Mouse (Mus musculus) hindbrain, embryonic 11.5 days (tissue): ENCODE measurements around the gene Ripor3. TPM values are rescaled to one million over a fixed set of nuclear protein-coding genes. Genes with fewer than 3 reads are reported as not detected.
"Not testable (repeated sequence)": the region's sequence is repeated elsewhere in the genome, so short reads cannot be mapped to it uniquely, and the experiment has no call there.

Experiments
- ATAC-seq: fragments of 200-750 bp; cut with Nextera tagmentation; 2 replicates; pipeline ENCODE4 v1.8.0; 2017; ENCODE audit warnings: mild to moderate bottlenecking, moderate TSS enrichment, moderate library complexity; ENCODE audit not compliant: low FRiP score
- DNase-seq: peaks from one replicate; pipeline ENCODE4 v3.0.0-alpha.2; 2015; ENCODE audit warnings: low spot score
- H3K27ac ChIP-seq: fragments of 300-500 bp; sonication (generic); 2 replicates; pipeline ENCODE4 v1.5.1; 2014; ENCODE audit warnings: mild to moderate bottlenecking, low read depth, low read length
- H3K27me3 ChIP-seq: fragments of 300-500 bp; sonication (generic); 2 replicates; pipeline ENCODE4 v1.6.1; 2014; ENCODE audit warnings: mild to moderate bottlenecking, low read length, moderate library complexity, mixed read lengths; ENCODE audit not compliant: control insufficient read depth, insufficient read depth
- H3K36me3 ChIP-seq: fragments of 300-500 bp; sonication (generic); 2 replicates; pipeline ENCODE4 v1.6.1; 2014; ENCODE audit warnings: mild to moderate bottlenecking, low read length, moderate library complexity, mixed read lengths; ENCODE audit not compliant: control insufficient read depth, insufficient read depth
- H3K4me1 ChIP-seq: fragments of 300-500 bp; sonication (generic); replicated peaks from 2 replicates; pipeline ENCODE4 v1.6.1; 2014; ENCODE audit warnings: low read length, mixed read lengths; ENCODE audit not compliant: control insufficient read depth, insufficient read depth
- H3K4me2 ChIP-seq: fragments of 300-500 bp; sonication (generic); replicated peaks from 2 replicates; pipeline ENCODE4 v1.6.1; 2014; ENCODE audit warnings: mild to moderate bottlenecking, low read depth, low read length
- H3K4me3 ChIP-seq: fragments of 300-500 bp; sonication (generic); 2 replicates; pipeline ENCODE4 v1.5.1; 2014; ENCODE audit warnings: low read depth, low read length
- H3K9ac ChIP-seq: fragments of 300-500 bp; sonication (generic); 2 replicates; pipeline ENCODE4 v1.6.1; 2014; ENCODE audit warnings: low read depth, low read length
- H3K9me3 ChIP-seq: fragments of 300-500 bp; sonication (generic); 2 replicates; pipeline ENCODE4 v1.6.1; 2016; ENCODE audit warnings: low read length; ENCODE audit not compliant: control insufficient read depth
- WGBS: fragments of 180-500 bp; shearing (Covaris S2); extraction: QIAGEN DNeasy Blood & Tissue Kit; methylation state at CpG from one replicate; pipeline ENCODE4 v1.1.7; 2014; 5-methylcytosine and 5-hydroxymethylcytosine counted together
- polyA plus RNA-seq: library from polyadenylated mRNA; unstranded; fragments of >200 nt; fragmentation: Nextera tagmentation; extraction: Ambion mirVana; gene quantifications from 2 replicates; pipeline ENCODE4 v1.2.1, GENCODE M21; 2014

Gene Ripor3
- polyA plus RNA-seq = 0.49 and 0.69 TPM in 2 replicates

- no peaks in the 10 kb centered on the region for H3K36me3 ChIP-seq
- H3K9ac ChIP-seq = 0 out of 2 replicates have a peak within 1 kb of the TSS, but pooled peaks have one; percentile 25
- DNase-seq (peak; percentile 76), ATAC-seq (no peak)
- 0 out of 2 replicates have a peak, but pooled peaks cover 2% of the 10 kb centered on the region for H3K4me1 ChIP-seq
- no peak within 1 kb of the TSS for H3K4me2 ChIP-seq
- no peaks in the 10 kb centered on the region for H3K27me3 ChIP-seq
- no peak within 1 kb of the TSS for H3K27ac ChIP-seq
- H3K9me3 ChIP-seq = no peaks in the 10 kb centered on the region
- no peak within 1 kb of the TSS for H3K4me3 ChIP-seq
- WGBS = 35% methylated on average over 9 of the region's 9 CpGs
These were observed at the start of gene Ripor3 for GRCm38 (mm10) chr2:168009936-168010668. Ripor3 (minus strand) TSS chr2:168010618.

GRCm38 (mm10) chr2:168059200-168059790 lies 48.9 kb upstream of the Ripor3 start:
- Histone ChIP-seq H3K27me3 (no peaks in the 10 kb centered on the region), H3K9me3 (no peaks in the 10 kb centered on the region), H3K4me1 (no peaks in the 10 kb centered on the region), H3K36me3 (no peaks in the 10 kb centered on the region), H3K9ac (no peak overlapping the region), H3K27ac (no peak overlapping the region), H3K4me2 (no peak overlapping the region), H3K4me3 (no peak overlapping the region)
- ATAC-seq (no peak), DNase-seq (no peak)
- 77% methylated on average over 6 of the region's 6 CpGs for WGBS

DNA sequence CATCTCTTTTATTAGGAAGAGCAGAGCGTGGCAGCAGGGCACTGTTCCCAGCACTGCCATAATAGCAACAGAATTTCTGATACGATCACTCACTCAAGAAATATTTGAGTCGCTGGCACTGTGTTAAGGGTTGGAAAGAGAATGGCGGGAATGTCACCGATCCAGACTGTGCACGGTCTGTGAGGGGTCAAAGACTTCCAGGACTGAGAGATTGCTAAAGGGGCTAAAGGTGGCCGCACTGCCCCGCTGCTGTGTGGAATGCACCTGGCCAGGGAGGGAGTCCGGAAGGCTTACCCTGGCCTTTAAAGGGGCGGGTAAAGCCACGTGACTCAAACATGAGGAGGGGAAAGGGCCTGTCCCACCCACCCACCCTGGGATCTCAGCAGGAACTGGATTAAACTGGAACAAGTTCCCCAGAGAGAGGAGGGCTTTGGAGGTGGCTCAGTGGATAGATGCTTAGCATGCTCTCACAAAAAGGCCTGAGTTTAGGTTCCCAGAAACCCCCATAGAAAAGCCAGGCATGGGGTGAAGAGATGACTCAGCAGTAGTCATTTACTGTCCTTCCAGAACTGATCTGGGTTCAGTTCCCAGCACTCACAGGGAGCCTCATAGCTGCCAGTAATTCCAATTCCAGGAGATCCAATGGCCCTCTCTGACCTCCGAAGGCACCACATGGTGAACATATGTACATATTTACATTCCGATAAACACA lies 48.2 kb upstream of the Ripor3 start:
- Histone ChIP-seq H3K9me3 (no peaks in the 10 kb centered on the region), H3K27ac (no peak overlapping the region), H3K4me1 (no peaks in the 10 kb centered on the region), H3K27me3 (no peaks in the 10 kb centered on the region), H3K36me3 (no peaks in the 10 kb centered on the region), H3K4me3 (no peak overlapping the region), H3K9ac (no peak overlapping the region), H3K4me2 (no peak overlapping the region)
- WGBS = 33% methylated on average over 13 of the region's 13 CpGs
- DNase-seq (no peak), ATAC-seq (no peak)

GRCm38 (mm10) chr2:168057876-168058275 lies 47.5 kb upstream of the Ripor3 start:
- WGBS = 67% methylated on average over 2 of the region's 2 CpGs
- DNase-seq = not testable (repeated sequence)

GRCm38 (mm10) chr2:168056666-168056933 lies 46.2 kb upstream of the Ripor3 start:
- no peaks in the 10 kb centered on the region for H3K36me3 ChIP-seq
- no peaks in the 10 kb centered on the region for H3K9me3 ChIP-seq
- peaks cover 1% of the 10 kb centered on the region for H3K27me3 ChIP-seq
- no peak overlapping the region for H3K4me3 ChIP-seq
- WGBS = 70% methylated on average over 8 of the region's 8 CpGs
- ATAC-seq (no peak), DNase-seq (no peak)
- H3K27ac ChIP-seq = no peak overlapping the region
- H3K9ac ChIP-seq = no peak overlapping the region
- H3K4me2 ChIP-seq = no peak overlapping the region
- no peaks in the 10 kb centered on the region for H3K4me1 ChIP-seq

More at GRCm38 (mm10) chr2:168057876-168058275, 47.5 kb upstream of the Ripor3 start:
- H3K27ac ChIP-seq, H3K4me3 ChIP-seq, H3K4me1 ChIP-seq, H3K36me3 ChIP-seq, H3K9ac ChIP-seq, ATAC-seq, H3K9me3 ChIP-seq, H3K27me3 ChIP-seq, H3K4me2 ChIP-seq: not testable (repeated sequence)

DNA sequence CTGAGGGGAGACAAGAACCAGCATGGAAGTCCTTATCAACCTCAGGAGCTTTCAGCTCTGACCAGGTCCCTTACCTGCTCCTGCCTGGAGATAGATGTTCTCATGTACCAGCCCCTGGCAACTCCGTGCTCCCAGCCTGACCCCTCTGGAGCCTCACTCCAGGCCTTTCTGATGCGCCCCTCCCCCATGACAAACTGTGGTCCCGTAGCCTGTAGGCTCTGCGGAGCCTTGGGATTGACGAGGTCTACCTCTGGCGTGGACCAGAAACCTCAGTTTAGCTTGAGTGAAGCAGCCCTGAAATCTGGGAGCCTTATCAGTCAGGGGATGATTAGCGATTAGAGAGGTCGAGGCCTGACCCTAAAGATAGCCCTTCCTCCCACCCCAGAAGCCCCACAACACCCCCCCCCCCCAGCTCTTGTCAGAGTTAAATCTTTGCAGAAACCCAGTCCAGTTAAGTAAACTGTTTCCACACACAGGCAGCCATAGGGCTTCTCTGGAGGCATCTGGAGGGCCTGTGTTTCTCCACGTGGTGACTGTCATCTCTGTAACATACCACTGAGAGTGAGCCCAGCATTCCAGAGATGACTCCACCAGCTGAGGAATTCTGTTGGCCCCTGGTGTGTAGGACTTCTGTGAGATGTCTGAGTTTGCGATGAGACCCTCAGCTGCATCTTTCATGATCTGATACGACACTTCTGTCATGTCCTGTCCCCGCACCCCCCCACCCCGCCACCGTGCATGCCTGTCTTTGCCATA lies 45.7 kb upstream of the Ripor3 start:
- H3K27ac ChIP-seq = no peak overlapping the region
- DNase-seq = no peak
- peaks cover 6% of the 10 kb centered on the region for H3K27me3 ChIP-seq
- H3K4me3 ChIP-seq = no peak overlapping the region
- H3K36me3 ChIP-seq = no peaks in the 10 kb centered on the region
- ATAC-seq = no peak
- H3K9ac ChIP-seq = no peak overlapping the region
- 31% methylated on average over 14 of the region's 14 CpGs for WGBS
- no peaks in the 10 kb centered on the region for H3K9me3 ChIP-seq
- H3K4me2 ChIP-seq = no peak overlapping the region
- H3K4me1 ChIP-seq = no peaks in the 10 kb centered on the region

- peaks cover 24% of the 10 kb centered on the region for H3K27me3 ChIP-seq
- no peak overlapping the region for H3K27ac ChIP-seq
- DNase-seq = no peak
- H3K9me3 ChIP-seq = no peaks in the 10 kb centered on the region
- H3K36me3 ChIP-seq = no peaks in the 10 kb centered on the region
- H3K4me2 ChIP-seq = no peak overlapping the region
- H3K4me1 ChIP-seq = peaks cover 2% of the 10 kb centered on the region
- ATAC-seq = no peak
- no peak overlapping the region for H3K9ac ChIP-seq
- WGBS = 90% methylated on average over 11 of the region's 11 CpGs
- no peak overlapping the region for H3K4me3 ChIP-seq
These were observed 43.7 kb upstream of the Ripor3 start for GRCm38 (mm10) chr2:168054142-168054541.

DNA sequence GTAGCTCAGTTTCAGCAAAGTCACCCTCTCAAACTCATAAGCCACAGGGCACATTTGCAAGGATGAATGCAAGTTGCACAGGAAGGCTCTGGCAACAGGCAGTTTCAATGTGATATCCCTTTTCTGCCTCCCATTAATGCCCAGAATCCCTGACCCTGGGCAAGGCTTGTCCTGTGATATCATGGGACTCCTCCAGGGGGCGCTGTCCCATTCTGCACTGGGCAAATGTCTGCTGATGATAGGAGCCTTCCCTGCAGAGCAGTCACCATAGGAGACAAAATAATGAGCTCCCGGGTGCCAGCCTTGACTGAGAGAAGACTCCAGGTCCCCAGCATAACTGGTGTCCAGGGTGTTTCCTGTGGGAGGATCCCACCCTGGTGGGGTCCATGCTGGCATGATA lies 42.3 kb upstream of the Ripor3 start:
- peaks cover 4% of the 10 kb centered on the region for H3K4me1 ChIP-seq
- WGBS = 26% methylated on average over 2 of the region's 2 CpGs
- peak; percentile 65 for DNase-seq
- H3K27ac ChIP-seq = no peak overlapping the region
- H3K9me3 ChIP-seq = no peaks in the 10 kb centered on the region
- peaks cover 29% of the 10 kb centered on the region for H3K27me3 ChIP-seq
- ATAC-seq = no peak
- no peaks in the 10 kb centered on the region for H3K36me3 ChIP-seq
- H3K4me3 ChIP-seq = no peak overlapping the region
- H3K4me2 ChIP-seq = no peak overlapping the region
- H3K9ac ChIP-seq = no peak overlapping the region
